Mouse (Mus musculus): ENCODE results near the gene Cenpm. TPM values are rescaled to one million over a fixed set of nuclear protein-coding genes. Genes with fewer than 3 reads are reported as not detected.

The Cenpm gene
- polyA plus RNA-seq, 1 experiment from 2014 or later: 24.0 TPM

- peak; percentile 65 for ATAC-seq (ENCODE audit: low FRiP score, low read depth)
- Histone ChIP-seq H3K9ac (peak overlapping the region; percentile 39), H3K36me3 (no peaks in the 10 kb centered on the region), H3K4me1 (replicated peaks) (peaks cover 40% of the 10 kb centered on the region), H3K27me3 (peaks cover 79% of the 10 kb centered on the region), H3K9me3 (no peaks in the 10 kb centered on the region), H3K4me2 (peak overlapping the region; percentile 77), H3K27ac (replicated peaks) (no peak overlapping the region), H3K4me3 (peak overlapping the region; percentile 47)
- WGBS: under 1% methylated on average over 85 of the region's 112 CpGs
Observed at GRCm38 (mm10) chr15:82211911-82212751, 32.4 kb downstream of the Cenpm start.

- peaks cover 40% of the 10 kb centered on the region for H3K4me1 ChIP-seq (replicated peaks)
- H3K4me2 ChIP-seq: peak overlapping the region; percentile 77
- H3K27me3 ChIP-seq: peaks cover 83% of the 10 kb centered on the region
- H3K9ac ChIP-seq: no peak overlapping the region
- H3K4me3 ChIP-seq: peak overlapping the region; percentile 47
- no peaks in the 10 kb centered on the region for H3K36me3 ChIP-seq
- H3K9me3 ChIP-seq: no peaks in the 10 kb centered on the region
- no peak overlapping the region for H3K27ac ChIP-seq (replicated peaks)
- no peak for ATAC-seq (ENCODE audit: low FRiP score, low read depth)
- 4% methylated on average over 11 of the region's 11 CpGs for WGBS
Observed at GRCm38 (mm10) chr15:82211281-82211680, 33.3 kb downstream of the Cenpm start.

- Histone ChIP-seq H3K4me2 (peak overlapping the region; percentile 77), H3K4me3 (peak overlapping the region; percentile 47), H3K27ac (replicated peaks) (no peak overlapping the region), H3K27me3 (peaks cover 83% of the 10 kb centered on the region), H3K36me3 (0 out of 2 replicates have a peak, but pooled peaks cover 2% of the 10 kb centered on the region), H3K9ac (no peak overlapping the region), H3K9me3 (no peaks in the 10 kb centered on the region), H3K4me1 (replicated peaks) (peaks cover 40% of the 10 kb centered on the region)
- WGBS: 45% methylated on average over 1 of the region's 1 CpGs
- ATAC-seq (ENCODE audit: low FRiP score, low read depth): no peak
Observed at GRCm38 (mm10) chr15:82210801-82211200, 33.7 kb downstream of the Cenpm start.

DNA sequence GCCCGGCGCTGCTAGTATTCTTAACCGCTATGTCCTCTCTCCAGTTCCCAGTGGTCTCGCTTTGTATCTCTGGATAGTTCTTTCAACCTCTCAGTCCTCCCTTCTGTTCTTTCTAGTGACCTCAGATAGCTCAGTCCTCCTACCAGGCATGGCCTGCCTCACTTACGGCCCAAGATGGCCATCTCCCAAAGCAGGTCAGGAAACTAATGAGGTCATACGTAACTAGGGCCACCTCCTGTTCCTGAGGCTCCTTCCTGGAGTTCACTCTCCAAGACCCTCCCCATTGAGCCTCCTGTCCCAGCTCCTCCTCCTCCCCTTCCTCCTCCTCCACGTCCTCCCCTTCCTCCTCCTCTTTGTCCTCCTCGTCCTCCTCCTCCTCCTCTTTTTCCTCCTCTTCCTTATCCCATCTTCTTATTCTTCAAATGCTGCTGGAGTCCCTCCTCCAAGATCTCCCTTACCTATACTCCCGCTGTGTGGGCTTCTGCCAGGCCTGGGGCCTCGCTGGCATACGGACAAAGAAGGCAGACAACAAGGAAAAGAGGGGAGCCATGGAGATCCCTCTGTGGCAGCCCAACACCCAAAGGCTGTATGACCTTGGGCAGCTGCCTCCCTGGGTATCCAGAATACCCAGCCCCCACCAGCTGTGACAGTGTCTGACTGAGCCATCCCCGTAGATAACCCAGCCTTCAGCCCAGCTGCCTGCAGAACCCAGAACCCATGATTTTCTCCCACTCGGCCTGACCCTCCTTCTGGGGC is 35.1 kb downstream of the Cenpm start:
- Histone ChIP-seq H3K4me2 (no peak overlapping the region), H3K36me3 (peaks cover 8% of the 10 kb centered on the region; the same call in 1 of the 2 replicates), H3K4me1 (replicated peaks) (peaks cover 42% of the 10 kb centered on the region), H3K27ac (replicated peaks) (no peak overlapping the region), H3K9me3 (no peaks in the 10 kb centered on the region), H3K4me3 (no peak overlapping the region), H3K9ac (no peak overlapping the region), H3K27me3 (peaks cover 72% of the 10 kb centered on the region)
- ATAC-seq (ENCODE audit: low FRiP score, low read depth): no peak
- WGBS: 76% methylated on average over 13 of the region's 13 CpGs

- peaks cover 42% of the 10 kb centered on the region for H3K4me1 ChIP-seq (replicated peaks)
- H3K27ac ChIP-seq (replicated peaks): no peak overlapping the region
- H3K9ac ChIP-seq: no peak overlapping the region
- peaks cover 62% of the 10 kb centered on the region for H3K27me3 ChIP-seq
- no peak overlapping the region for H3K4me3 ChIP-seq
- no peak overlapping the region for H3K4me2 ChIP-seq
- WGBS: 80% methylated on average over 8 of the region's 8 CpGs
- peaks cover 19% of the 10 kb centered on the region for H3K36me3 ChIP-seq
- no peak for ATAC-seq (ENCODE audit: low FRiP score, low read depth)
- no peaks in the 10 kb centered on the region for H3K9me3 ChIP-seq
Observed at GRCm38 (mm10) chr15:82208307-82208706, 36.2 kb downstream of the Cenpm start.

DNA sequence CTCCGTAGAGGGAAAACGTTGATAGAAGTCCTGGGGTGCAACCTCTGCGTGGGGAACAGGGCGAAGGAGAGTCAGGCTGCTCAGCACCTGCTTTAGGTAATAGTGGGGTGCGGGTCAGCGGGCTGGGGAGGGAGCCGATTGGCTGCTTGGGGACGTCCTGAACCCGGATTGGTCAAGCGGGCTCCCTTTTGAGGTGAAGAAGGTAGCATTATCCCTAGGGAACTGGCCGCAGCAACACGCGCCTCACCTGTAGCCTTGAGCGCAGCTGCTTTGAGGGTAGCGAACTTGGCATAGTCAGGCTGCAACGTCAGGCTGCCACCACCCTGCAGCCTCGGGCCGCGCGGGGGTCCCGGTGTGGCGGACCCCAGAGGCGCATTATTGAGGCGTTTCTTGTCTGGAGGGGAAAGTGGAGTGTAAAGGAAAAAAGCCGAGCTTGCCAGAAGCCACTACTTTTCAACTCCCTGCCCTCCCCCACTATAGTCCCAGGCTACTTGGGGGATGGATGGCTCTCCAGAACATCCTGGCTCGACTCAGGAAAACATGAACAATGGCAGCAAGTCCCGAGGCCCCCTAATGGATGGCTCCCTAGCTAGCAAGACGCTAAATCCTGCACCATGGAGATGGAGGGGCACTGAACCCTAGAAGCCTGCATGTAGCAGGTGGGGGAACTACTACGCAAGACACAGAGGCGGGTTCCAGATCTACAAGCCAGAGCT is 36.9 kb downstream of the Cenpm start:
- 17% methylated on average over 30 of the region's 30 CpGs for WGBS
- Histone ChIP-seq H3K27ac (replicated peaks) (no peak overlapping the region), H3K27me3 (peaks cover 57% of the 10 kb centered on the region), H3K36me3 (peaks cover 25% of the 10 kb centered on the region), H3K4me2 (peak overlapping the region; percentile 8), H3K4me3 (no peak overlapping the region), H3K4me1 (replicated peaks) (peaks cover 40% of the 10 kb centered on the region), H3K9me3 (no peaks in the 10 kb centered on the region), H3K9ac (no peak overlapping the region)
- ATAC-seq (ENCODE audit: low FRiP score, low read depth): no peak

- H3K27me3 ChIP-seq: peaks cover 52% of the 10 kb centered on the region
- peaks cover 29% of the 10 kb centered on the region for H3K36me3 ChIP-seq
- ATAC-seq (ENCODE audit: low FRiP score, low read depth): no peak
- no peak overlapping the region for H3K9ac ChIP-seq
- 12% methylated on average over 34 of the region's 34 CpGs for WGBS
- peak overlapping the region; percentile 8 for H3K4me2 ChIP-seq
- no peaks in the 10 kb centered on the region for H3K9me3 ChIP-seq
- H3K4me1 ChIP-seq (replicated peaks): peaks cover 34% of the 10 kb centered on the region
- H3K27ac ChIP-seq (replicated peaks): no peak overlapping the region
- H3K4me3 ChIP-seq: no peak overlapping the region
Observed at GRCm38 (mm10) chr15:82207105-82207459, 37.5 kb downstream of the Cenpm start.

- peak; percentile 92 for ATAC-seq (ENCODE audit: low FRiP score, low read depth)
- Histone ChIP-seq H3K4me3 (no peak overlapping the region), H3K4me1 (replicated peaks) (peaks cover 29% of the 10 kb centered on the region), H3K27ac (replicated peaks) (no peak overlapping the region), H3K27me3 (peaks cover 46% of the 10 kb centered on the region), H3K4me2 (no peak overlapping the region; the same call in 1 of the 2 replicates), H3K36me3 (peaks cover 34% of the 10 kb centered on the region), H3K9ac (no peak overlapping the region), H3K9me3 (no peaks in the 10 kb centered on the region)
- WGBS: 41% methylated on average over 9 of the region's 9 CpGs
Observed at GRCm38 (mm10) chr15:82206365-82207104, 38.0 kb downstream of the Cenpm start.

- peaks cover 29% of the 10 kb centered on the region for H3K27me3 ChIP-seq
- H3K9me3 ChIP-seq: no peaks in the 10 kb centered on the region
- peaks cover 50% of the 10 kb centered on the region for H3K36me3 ChIP-seq
- no peak overlapping the region for H3K4me3 ChIP-seq
- H3K4me1 ChIP-seq (replicated peaks): peaks cover 25% of the 10 kb centered on the region
- no peak for ATAC-seq (ENCODE audit: low FRiP score, low read depth)
- no peak overlapping the region for H3K4me2 ChIP-seq
- no peak overlapping the region for H3K27ac ChIP-seq (replicated peaks)
- 65% methylated on average over 10 of the region's 10 CpGs for WGBS
- no peak overlapping the region for H3K9ac ChIP-seq
Observed at GRCm38 (mm10) chr15:82204680-82205371, 39.7 kb downstream of the Cenpm start.

GRCm38 (mm10) chr15:82203611-82204351 is 40.8 kb downstream of the Cenpm start:
- ATAC-seq (ENCODE audit: low FRiP score, low read depth): no peak
- no peak overlapping the region for H3K4me3 ChIP-seq
- H3K36me3 ChIP-seq: peaks cover 60% of the 10 kb centered on the region
- H3K9me3 ChIP-seq: no peaks in the 10 kb centered on the region
- H3K9ac ChIP-seq: no peak overlapping the region
- 59% methylated on average over 20 of the region's 20 CpGs for WGBS
- H3K27me3 ChIP-seq: peaks cover 21% of the 10 kb centered on the region
- H3K4me2 ChIP-seq: no peak overlapping the region
- H3K27ac ChIP-seq (replicated peaks): no peak overlapping the region
- peaks cover 25% of the 10 kb centered on the region for H3K4me1 ChIP-seq (replicated peaks)
